Mouse (Mus musculus): Measurements from ENCODE around the gene Pop7.

DNA sequence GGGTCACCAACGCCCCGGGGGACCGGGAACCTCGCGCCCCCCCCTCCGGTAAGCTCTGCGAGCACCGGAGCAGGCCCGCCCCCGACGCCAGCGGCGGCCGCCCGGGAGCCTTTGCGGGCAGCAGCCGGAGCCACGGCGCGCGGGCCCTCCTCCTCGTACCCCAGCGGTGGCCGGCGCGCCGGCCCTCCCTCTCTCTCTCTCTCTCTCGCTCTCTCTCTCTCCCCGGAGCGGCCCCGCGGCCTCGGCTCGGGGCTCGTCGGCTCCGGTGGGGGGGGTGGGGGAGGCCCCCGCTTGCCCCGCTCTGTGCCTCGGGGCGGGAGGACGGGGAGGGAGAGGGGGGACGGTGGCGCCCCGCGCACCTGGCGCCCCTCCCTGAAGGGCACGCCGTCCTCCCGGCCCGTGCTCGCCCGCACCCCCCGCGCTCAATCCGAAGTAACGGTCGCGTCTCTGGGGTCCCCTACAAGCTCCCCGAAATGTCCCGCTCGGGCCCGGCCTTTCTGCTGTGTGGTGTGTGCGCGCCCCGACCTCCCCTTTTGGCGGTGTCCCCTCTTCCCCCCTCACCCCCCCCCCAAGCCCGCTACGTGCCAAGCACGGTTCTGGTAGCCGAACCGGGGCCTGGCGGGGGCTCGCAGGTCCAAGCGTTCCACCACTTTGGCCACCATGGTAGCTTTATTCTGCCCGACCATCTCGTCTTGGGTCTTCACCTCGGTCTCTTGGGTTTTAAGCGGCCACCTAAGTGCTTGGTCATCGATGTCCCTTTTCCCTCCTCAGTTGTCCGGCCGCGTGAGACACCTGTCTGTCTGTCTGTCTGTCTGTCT lies 8.5 kb upstream of the Pop7 start:
- TF ChIP-seq CTCF (IDR thresholded peaks at IDR 0.05; ENCODE audit: control insufficient read depth, insufficient read depth, insufficient replicate concordance, low read depth, low read length) (no peak), POLR2A (IDR thresholded peaks at IDR 0.05; ENCODE audit: control insufficient read depth, low read depth, low read length) (0 out of 2 replicates have a peak, but pooled peaks have one; percentile 2)
